Mouse (Mus musculus) lung, postnatal 0 days (tissue): ENCODE data around the gene Dpp6.

ENCODE experiments used
- CTCF ChIP-seq: IDR thresholded peaks from 2 replicates; pipeline ENCODE4 v1.5.1; 2016; ENCODE audit warnings: antibody characterized with exemption, mild to moderate bottlenecking
- EP300 ChIP-seq: IDR thresholded peaks from 2 replicates; pipeline ENCODE4 v1.6.1; 2016; ENCODE audit warnings: antibody characterized with exemption, mild to moderate bottlenecking, control low read depth

- TF ChIP-seq CTCF (no peak), EP300 (no peak)
Observed at GRCm38 (mm10) chr5:27657672-27658071, 840.7 kb downstream of the Dpp6 start.
